Mouse (Mus musculus) gastrocnemius, postnatal 14 days (tissue): ENCODE measurements around the gene Rab11fip5. TPM values are rescaled to one million over a fixed set of nuclear protein-coding genes. Genes with fewer than 3 reads are reported as not detected.

ENCODE experiments used
- DNase-seq: peaks from one replicate; pipeline ENCODE4 v3.0.0; 2021; ENCODE audit warnings: mixed read lengths
- intact Hi-C: fragments of 180-260 bp; cut with DNase I; formaldehyde crosslinking; loops from one replicate; pipeline ENCODE4 v1.15.1; 2025; ENCODE audit warnings: low total_unique reads
- total RNA-seq, 2 experiments: library from RNA; stranded (reverse); gene quantifications; 2 replicates each; pipeline ENCODE4 v1.2.3; 2021

Gene Rab11fip5
- total RNA-seq, 2 experiments from 2014 or later, result 25.9 to 31.5 TPM

DNA sequence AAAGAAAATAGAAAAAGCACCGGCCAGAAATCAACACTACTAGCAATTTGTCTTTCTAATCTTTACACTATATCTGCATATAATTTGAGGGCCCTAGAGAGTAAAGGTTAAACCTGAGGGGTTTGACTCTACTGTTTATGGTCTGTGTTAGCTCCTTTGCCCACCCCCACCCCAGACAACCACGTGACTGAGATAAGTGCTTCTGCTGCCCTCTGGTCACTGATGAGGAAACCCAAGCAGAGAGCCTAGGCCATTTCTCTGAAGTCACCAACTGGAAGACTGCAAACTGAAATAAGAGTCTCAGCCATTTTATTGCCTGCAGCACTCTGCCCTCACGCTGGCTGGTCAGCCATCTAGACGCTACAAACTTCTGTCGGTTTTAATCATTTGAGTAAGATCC lies 3.4 kb upstream of the Rab11fip5 start:
- intact Hi-C loops, result no loop called here
- DNase-seq, result no peak

DNA sequence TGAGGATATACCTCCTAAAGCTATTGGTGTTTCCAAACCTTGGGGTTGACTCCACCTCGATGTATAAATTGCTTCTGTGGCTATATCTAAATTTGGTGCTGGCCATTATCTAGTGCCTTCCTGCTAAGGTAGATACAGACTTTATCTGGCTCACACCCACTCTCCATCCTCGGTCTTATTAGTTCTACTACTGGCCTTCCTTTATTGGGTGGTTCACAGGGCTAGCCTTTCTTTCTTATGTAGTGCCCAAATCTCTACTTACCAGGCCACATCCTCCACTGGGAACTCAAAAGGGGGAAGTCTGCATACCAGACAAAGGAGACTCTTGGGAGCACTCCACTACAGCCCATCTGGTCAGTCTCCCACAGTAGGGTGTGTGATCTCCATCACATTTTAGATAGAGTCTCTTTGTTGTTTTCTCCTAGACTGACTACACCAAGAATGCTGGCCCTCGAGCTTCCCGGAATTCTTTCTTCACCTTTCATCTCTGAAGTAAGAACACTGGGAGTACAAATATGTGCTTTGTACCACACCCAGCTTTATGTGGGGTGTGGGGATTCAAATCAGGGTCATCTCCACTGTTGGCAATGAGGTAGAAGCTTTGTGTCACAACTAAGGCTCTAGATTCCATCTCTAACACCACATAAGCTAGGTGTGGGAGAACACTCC lies 2.8 kb upstream of the Rab11fip5 start:
- DNase-seq, result no peak
- intact Hi-C loops, result no loop called here

DNA sequence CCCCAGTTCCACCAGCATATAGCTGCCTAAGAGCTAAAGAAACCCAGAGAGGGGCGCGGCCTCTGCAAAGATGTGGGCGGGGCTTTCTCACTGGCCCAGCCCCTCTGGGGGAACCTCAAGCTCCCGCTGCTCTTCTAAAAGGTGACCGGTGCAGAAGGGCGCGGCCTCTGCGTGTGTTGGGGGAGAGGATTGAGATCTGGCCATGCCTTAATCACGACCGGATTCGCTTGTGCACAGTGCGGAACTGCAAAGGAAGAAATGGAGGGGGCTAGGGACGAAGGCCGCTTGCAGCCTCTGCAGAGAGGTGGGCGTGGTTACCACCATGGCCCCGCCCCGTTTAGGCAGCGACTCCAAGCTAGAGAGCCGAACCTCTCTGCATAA lies 290 bp upstream of the Rab11fip5 start:
- DNase-seq, result peak; percentile 97
- intact Hi-C loops, result no loop called here

DNA sequence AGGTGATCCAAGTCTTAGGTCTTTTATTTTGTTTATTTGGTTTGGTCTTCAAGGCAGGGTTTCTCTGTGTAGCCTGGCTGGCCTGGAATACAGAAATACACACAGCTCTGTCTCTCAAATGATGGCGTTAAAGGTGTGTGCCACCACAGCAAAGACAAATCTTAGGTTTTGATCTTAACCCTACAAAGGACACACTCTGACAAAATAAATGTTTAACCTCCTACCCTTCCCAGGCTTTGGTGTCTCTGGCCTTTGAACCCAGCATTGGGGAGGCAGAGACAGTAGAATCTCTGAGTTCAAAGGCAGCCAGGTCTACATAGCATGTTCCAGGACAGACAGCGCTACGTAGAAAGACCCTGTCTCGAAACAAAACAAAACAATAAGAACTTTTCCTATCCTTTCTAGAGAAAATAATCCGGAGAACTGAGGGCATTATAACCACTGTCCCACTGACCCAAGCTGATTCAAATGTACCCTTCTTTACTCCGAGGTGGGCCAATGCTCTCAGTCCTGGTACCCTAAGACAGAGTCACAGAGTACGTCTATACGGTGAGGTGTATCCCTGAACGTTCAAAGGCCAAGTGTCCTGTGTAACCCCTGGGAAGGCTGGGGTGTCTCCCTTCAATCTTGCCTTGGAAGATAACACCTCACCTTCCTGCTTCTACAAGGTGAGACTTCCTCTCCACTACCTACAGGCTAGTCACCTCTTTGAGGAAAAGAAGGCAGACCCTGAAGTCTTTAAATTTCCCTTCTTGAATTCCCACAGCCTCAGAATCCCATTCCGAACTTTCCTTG lies 1.2 kb downstream of the Rab11fip5 start:
- intact Hi-C loops, result no loop called here
- DNase-seq, result no peak

DNA sequence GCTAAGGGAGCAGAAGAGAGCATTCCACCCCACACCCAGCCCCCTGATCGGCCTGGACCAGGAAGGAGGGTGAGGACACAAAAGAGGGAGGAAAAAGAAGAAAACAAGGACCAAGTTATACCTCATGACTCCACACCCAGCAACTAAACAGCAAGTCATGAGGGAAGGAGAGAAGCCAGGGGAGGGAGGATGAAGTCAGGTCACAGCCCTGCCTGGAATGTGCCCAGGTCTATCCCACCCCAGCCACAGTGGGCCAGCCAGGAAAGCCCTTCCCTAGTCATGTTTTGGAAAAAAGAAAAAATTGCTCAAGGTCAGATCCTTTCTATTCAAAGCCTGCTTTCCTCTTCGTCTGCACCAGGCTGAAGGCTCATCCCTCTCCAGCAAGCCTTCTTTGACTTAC lies 1.9 kb downstream of the Rab11fip5 start:
- intact Hi-C loops, result no loop called here
- peak; percentile 47 for DNase-seq

DNA sequence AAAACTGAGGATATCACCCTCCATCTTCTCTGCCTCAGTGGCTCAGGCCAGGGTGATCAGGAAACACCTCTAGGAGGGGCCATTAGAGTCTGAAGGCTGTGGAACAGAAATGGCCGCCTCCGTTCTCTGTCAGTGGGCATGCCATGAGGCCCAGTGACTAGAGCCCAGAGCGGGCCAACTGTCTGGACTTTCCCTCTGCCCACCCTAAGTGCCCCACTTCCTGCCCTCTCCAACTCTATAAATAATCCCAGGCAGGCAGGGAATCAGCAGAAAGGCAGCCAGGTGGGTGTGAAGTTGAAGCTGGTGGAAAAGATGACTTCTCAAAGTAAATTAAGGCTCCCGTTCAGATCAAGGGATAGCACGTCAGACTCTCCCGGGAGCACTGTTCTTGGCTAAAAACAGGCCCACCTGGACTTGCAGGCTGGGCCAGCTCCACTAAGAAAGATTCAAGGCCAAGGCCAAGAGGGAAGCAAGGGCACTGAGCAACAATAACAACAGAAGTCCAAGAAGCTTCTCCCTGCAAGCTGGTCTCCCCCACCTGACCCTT lies 2.5 kb downstream of the Rab11fip5 start:
- no peak for DNase-seq
- intact Hi-C loops, result no loop called here

DNA sequence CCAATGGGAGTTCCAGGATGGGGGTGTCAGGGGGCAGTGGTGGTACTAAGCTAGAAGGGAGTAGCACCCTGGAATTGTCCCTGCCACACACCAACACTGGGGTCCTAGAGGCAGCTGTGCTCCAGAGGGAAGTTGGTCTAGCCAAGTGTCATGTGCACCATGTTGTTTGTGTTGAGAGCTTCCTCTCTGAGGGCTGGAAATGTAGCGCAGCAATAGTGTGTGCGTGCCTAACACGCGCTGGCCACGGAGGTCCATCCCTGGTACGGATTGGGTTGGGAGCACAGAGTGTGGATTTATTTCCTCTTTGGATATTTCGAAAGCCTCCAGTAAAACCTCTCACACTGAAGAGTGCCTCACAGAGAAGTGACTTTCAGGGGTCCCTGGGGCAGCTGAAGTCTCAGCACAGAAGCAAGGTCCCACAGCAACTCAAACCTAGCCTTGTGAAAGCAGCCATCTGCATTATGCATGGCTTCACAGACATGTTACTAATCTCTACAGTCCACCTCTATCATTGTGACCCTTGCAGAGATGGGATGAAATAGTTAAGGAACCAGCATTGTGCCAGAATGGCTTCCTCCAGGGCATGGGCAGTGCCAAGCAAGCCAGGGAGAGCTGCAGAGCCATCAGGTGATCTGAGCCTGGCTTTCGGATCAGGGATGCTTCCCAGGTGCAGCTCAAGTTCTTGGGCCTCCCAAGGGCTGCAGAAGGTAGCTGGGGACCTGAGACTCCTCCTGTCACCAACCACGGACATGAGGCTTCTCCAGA lies 3.6 kb downstream of the Rab11fip5 start:
- no peak for DNase-seq
- intact Hi-C loops, result no loop called here

DNA sequence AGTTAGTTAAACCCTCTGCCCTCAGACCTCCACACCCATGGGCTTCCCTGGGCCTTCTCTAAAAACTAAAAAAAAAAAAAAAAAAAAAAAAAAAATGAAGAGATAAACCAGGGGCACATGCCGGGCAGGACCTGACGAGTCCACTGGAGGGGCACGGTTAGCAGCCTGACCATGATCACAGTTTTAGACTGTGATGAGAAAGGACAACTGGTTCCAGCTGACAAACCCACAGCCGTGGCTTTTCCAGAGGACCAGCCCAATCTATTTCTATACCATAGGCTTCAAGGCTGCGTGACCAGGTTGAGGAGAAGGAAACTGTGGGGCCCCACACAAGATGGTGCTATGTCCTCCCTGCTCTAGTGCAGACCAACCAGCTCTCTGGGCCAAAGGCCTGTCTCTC lies 4.4 kb downstream of the Rab11fip5 start:
- no peak for DNase-seq
- intact Hi-C loops, result no loop called here

DNA sequence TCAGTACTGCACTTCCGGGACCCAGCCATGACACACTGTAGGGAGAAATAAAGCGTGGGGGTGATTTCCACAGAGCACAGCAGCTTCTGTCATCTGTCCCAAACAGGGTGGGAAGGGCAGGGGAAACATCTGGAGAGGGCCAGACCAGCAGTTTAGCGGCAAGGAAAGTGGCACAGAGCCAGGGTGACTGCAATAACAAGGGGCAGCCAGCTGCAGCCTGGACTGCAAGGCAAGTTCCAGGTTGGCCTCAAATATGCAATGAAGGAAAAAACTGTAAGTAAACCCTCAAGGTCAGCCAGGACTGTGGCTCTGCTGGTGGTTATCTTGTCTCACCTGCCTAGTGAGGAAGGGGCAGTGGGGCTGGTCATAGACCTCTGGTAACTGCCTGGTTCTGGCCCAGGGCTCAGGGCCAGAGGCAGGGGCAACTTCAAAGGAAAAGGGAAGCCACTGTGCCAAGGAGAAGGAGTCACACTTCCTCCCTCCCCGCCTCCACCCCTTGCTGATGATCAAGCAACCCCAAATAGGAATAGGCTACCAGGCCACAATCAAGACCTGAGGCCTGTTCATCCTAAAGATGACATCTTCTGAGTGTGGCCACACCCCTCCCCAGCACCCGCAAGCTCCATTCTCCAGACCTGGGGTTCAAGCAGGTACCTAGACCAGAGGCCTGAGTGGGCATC lies 5.1 kb downstream of the Rab11fip5 start:
- DNase-seq, result peak; percentile 85
- intact Hi-C loops, result no loop called here

DNA sequence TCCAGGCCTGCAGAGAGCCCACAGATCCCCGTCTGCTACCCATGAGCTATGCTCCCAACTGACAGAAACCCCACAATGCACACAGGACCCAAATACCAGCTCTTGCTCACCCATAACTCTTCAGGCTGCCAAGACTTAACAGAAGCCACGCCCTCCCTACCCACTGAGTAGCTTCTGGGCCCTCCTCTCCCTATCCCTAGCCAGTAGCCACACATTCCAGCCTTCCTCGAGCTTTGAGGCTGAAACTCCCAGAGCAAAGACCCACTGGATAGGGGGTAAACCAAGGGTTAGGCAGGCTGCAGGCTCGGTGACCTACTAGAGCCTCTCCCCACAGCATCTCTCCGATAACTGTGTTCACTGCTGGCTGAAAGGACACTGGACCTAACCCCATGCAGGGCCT lies 5.7 kb downstream of the Rab11fip5 start:
- intact Hi-C loops, result no loop called here
- DNase-seq, result no peak

DNA sequence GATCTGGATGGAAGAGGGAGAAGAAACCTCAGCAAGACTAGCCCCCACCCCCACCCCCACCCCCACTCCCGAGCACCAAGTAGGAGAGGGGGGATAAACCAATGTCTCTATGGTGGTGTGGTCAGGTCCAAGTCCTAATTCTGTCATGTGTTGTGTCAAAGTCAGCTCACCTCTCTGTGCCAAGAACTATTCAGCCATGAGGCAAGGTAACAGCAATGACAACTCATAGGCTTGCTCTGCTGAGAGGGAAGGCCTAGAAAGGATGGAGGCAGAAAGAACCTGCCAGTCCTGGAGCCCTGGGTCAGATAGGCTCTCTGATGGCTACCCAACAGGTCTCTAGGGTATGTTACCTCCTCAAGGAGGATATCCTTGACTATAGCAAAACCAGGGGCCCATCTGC lies 6.3 kb downstream of the Rab11fip5 start:
- intact Hi-C loops, result no loop called here
- DNase-seq, result no peak

DNA sequence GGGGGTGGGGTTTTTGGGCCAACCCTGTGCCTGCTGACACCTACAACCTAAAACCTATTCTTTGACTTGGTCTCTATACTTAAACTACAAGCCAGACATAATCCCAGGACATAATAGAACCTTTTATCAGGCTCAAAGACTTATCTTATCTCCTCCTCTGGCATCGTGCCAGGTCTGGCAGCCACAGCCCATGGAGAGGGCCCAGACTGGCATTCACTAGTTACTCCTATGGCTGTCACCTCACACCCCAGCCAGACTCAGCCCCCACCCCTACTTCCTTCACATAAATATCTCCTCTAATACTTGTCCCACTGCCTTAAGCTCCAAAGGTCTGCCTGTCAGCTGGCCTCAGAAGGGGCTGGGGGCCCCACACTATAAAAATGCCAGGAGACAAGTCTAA lies 8.0 kb downstream of the Rab11fip5 start:
- DNase-seq, result no peak
- intact Hi-C loops, result no loop called here

DNA sequence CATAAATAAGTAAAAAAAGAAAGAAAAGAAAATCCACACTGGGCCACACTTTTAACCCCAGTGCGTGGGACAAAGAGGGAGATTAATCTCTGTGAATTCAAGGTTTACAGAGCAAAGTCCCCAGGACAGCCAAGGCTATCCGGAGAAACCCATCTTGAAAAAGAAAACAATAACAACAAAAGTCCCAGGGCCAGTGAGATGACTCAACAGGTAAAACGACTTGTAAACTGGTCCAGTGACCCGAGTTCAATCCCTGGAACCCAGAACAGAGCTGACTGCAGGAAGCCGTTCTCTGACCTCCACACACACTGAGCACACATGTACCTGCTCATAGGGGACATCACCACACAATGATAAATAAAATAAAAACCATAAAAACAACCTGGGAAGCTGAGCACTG lies 10.0 kb downstream of the Rab11fip5 start:
- no peak for DNase-seq
- intact Hi-C loops, result no loop called here

DNA sequence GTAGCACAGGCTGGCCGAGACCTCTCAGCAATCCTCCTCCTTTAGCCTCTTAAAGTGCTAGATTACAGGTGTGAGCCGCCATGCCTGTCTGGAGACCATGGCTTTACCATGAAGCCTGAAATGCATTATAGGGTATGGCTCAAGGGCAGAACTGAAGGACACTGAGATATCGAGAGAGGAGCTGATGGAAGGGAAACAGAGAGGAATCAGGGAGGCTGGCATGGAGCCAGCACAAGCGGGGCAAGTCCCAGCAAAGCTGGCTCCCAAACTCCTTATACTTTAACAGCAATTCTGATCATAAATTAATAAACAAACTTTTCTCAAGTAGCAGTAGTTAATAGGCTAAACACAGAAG lies 10.6 kb downstream of the Rab11fip5 start:
- DNase-seq, result no peak
- intact Hi-C loops, result no loop called here

DNA sequence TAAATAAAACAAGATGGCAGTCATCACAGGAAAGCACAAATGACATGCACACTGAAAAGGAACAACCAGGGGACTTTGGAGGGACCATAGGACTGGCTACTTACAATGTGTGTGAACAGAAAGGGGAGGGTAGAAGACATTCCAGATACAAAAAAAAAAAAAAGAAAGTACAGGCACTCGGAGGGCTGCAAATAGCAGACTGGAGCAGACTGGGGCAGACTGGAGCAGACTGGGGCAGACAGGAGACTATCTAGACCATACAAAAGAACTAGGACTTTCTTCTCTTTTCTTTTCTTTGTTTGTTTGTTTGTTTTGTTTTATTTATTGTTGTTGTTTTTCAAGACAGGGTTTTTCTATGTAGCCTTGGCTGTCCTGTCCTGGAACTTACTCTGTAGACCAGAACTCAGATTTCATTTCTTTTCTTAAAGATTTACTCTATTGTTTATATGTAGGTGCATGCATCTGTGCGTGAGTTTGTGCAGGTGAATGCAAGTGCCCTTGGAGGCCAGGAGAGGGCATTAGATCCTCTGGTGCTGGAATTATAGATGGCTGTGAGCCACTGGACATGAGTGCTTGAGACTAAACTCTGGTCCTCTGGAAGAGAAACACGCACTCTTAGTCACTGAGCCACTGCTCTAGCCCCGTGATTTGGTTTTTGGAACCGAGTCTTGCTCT lies 11.1 kb downstream of the Rab11fip5 start:
- DNase-seq, result no peak
- intact Hi-C loops, result no loop called here

DNA sequence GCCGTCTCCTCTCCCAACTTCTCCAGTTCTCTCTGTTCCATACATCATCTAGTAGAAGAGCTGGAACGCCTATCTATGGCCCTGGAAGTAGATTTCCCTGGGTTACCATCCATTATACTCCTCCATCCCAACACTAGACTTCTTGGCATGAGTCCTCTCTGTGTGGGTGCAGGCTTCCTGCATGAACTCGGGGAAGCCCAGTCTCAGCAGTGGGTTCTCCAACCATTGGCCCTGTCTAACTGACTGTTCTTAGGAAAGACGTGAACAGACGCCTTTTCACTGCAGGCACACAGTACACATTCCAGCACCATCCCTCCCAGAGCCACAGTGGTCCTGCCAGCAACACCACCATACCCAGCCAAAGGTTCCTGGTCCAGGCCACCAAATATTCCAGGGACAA lies 11.8 kb downstream of the Rab11fip5 start:
- intact Hi-C loops, result no loop called here
- DNase-seq, result no peak

DNA sequence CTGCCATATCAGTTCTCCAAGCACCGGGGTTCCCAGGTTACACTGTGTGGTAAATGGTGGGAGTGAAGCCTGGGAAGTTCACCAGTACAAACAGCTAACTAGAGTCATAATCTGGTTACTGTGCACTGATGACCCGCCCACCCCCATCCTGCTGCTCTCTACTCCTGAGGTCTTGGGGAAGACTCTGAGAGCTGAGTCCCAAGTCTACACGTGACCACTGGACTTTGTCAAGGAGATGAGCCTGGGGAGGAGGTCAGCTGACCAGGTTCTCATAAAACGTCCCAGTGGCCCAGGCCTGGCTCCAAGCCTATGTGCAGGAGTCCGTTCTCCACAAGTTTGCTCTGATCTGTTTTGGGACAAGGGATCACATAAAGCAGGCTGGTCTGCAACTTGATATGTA lies 14.1 kb downstream of the Rab11fip5 start:
- DNase-seq, result no peak
- intact Hi-C loops, result no loop called here

DNA sequence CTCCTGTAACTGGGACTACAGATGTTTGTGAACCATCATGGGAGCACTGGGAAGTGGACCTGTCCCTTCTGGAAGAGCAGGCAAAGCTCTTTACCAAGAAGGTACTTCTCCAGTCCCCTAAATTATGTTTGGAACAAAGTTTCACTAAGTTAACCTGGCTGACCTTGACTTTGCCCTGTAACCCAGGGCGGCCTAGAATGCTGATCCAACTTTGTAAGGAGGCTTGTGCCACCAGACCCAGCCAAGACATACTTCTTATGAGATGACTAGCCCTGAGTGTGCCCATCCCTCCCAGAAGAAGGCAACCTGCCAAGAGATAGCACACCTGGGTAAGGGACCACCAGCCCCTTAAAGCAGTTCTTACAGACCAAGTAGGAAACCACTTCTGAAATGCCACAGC lies 15.6 kb downstream of the Rab11fip5 start:
- DNase-seq, result no peak
- intact Hi-C loops, result no loop called here

DNA sequence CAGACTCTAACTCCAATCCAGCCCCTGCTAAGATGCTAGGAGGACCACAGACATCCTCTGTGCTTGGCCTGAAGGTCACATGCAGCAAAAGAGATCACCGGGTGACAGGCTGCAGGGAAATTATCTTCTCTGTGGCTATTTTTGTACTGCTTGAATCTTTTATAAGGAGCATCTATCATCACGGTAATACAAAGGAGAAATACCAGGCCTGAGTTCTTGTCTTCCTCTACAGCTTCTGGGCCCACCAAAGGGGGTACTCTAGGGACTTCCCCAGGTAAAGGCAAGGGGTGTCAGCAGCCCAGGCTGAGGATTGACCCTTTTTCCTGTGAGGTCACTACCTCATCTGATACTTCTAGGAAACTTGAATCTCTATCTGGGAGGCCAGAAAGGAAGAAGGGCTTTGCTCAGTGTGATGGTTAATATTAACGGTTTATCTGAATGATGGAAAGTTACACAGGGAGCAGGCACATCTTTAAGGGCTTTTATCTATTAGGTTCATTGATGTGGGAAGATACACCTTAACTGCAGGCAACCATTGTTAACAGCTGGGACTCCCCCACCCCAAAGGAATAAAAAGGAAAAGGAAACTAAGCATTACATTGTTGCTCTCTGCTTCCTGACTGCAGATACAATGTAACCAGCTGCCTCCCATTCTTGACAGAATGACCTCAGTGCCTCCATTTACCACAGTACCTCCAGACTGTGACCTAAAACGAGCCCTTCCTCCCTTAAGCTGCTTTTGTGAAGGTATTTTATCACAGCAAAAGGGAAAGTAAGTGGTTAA lies 17.6 kb downstream of the Rab11fip5 start:
- DNase-seq, result no peak
- intact Hi-C loops, result no loop called here
